Mouse (Mus musculus): ENCODE measurements around the gene Tnik. TPM values are rescaled to one million over a fixed set of nuclear protein-coding genes. Genes with fewer than 3 reads are reported as not detected.

Gene Tnik
- polyA plus RNA-seq, 1 experiment from 2014 or later, result 10.3 TPM

DNA sequence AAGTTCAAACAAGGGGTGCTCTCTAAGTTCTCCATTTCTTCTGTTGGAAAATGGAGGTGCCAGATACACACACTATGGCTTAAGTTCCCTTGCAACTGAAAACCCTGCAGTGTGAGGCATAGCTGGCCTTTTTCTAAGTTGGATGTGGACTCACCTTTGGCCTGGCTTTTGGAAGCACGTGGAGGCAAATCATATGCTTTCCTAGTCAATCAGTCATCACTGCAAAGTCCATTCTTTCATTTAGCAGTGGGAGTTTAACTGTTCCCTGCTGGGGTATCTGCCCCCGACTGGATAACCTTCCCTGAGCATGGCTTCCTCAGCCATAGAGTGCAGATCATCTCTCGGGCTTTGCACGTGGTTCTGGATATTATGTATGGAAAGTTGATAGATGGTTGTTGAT, 436.6 kb downstream of the Tnik start:
- Histone ChIP-seq H3K36me3 (no peaks in the 10 kb centered on the region), H3K9ac (no peak overlapping the region), H3K27ac (no peak overlapping the region), H3K27me3 (no peaks in the 10 kb centered on the region), H3K9me3 (replicated peaks) (no peaks in the 10 kb centered on the region), H3K4me2 (no peak overlapping the region), H3K4me1 (replicated peaks) (no peaks in the 10 kb centered on the region), H3K4me3 (no peak overlapping the region)
- ATAC-seq (replicated peaks; ENCODE audit: insufficient number of reproducible peaks, insufficient read depth, low FRiP score, low read depth), result no peak
- WGBS, result 64% methylated on average over 4 of the region's 4 CpGs

DNA sequence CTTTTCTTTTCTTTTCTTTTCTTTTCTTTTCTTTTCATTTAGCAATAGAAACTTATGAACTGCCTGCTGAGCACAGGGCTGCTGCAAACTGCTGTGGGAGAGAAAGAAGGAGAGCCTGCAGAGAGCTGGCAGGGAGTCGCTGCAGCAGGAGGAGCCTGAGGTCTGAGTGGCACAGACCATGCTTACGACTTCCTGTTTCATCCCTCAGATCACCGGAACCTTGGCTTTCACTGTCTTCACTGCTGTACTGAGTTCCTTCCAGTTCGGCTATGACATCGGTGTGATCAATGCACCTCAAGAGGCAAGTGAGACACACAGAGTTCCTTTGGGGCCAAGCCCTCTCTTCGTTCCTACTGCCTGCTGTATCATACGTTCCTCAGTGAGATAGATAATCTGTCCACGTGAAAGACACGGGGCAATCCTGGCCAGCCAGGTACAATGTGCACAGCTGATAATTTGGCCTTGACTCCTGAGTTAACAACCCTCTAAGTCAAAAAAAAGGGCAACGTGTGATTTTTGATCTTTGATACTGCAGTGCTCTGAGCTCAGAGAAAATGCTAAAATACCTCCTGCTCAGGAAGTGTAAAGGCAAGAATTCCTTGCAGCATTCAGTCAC, 442.6 kb downstream of the Tnik start:
- WGBS, result 52% methylated on average over 10 of the region's 10 CpGs
- Histone ChIP-seq H3K4me3 (no peak overlapping the region), H3K4me2 (peak overlapping the region; percentile 33)

DNA sequence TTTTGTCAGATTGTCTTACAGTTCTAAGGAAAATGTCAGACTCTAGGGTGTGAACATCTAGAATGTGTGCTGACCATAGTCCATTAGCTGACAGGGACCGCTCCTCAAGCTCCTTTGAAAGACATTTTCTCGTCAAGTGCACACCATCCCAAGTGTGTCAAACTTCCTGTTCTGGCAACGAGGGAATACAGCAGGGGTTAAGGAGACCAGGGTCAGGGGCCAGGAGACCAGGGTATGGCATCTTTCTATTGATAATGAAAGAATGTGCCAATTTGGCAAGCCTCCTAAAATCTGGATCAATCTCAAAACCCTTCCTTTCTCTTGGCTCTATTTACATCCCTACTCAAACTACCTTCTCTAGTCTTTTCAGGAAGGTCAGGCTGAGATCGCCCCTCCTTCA, 443.7 kb downstream of the Tnik start:
- Histone ChIP-seq H3K4me3 (no peak overlapping the region), H3K4me1 (replicated peaks) (no peaks in the 10 kb centered on the region), H3K9me3 (replicated peaks) (no peaks in the 10 kb centered on the region), H3K9ac (no peak overlapping the region), H3K36me3 (no peaks in the 10 kb centered on the region), H3K27me3 (no peaks in the 10 kb centered on the region), H3K27ac (no peak overlapping the region), H3K4me2 (no peak overlapping the region)
- WGBS, result 67% methylated on average over 4 of the region's 4 CpGs
- no peak for ATAC-seq (replicated peaks; ENCODE audit: insufficient number of reproducible peaks, insufficient read depth, low FRiP score, low read depth)

More for the DNA sequence above, 442.6 kb downstream of the Tnik start:
- Histone ChIP-seq H3K27me3 (no peaks in the 10 kb centered on the region), H3K27ac (no peak overlapping the region), H3K9me3 (replicated peaks) (no peaks in the 10 kb centered on the region), H3K36me3 (no peaks in the 10 kb centered on the region), H3K9ac (no peak overlapping the region), H3K4me1 (replicated peaks) (no peaks in the 10 kb centered on the region)
- no peak for ATAC-seq (replicated peaks; ENCODE audit: insufficient number of reproducible peaks, insufficient read depth, low FRiP score, low read depth)

DNA sequence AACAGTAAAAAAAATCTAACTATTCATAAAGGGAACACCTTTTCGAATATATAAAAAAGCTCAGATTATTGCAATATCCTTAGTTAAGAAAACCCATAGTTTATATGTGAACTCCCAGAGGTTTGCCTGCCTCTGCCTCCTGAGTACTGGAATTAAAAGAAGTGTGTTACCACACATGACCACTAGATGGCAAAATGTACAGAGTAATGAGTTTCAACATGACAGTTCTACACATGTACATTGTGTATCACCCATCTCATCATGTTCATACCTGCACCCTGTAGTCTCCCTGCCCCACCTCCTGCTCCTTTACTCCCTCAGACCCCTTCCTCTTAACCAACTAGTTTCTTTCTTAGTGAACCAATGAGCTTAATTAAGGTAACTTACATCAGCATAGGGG, 446.7 kb downstream of the Tnik start:
- Histone ChIP-seq H3K9ac (no peak overlapping the region), H3K27ac (no peak overlapping the region), H3K4me3 (no peak overlapping the region), H3K9me3 (replicated peaks) (no peaks in the 10 kb centered on the region), H3K4me1 (replicated peaks) (no peaks in the 10 kb centered on the region), H3K4me2 (no peak overlapping the region), H3K36me3 (no peaks in the 10 kb centered on the region), H3K27me3 (no peaks in the 10 kb centered on the region)
- ATAC-seq (replicated peaks; ENCODE audit: insufficient number of reproducible peaks, insufficient read depth, low FRiP score, low read depth), result no peak
- 54% methylated on average over 1 of the region's 1 CpGs for WGBS

DNA sequence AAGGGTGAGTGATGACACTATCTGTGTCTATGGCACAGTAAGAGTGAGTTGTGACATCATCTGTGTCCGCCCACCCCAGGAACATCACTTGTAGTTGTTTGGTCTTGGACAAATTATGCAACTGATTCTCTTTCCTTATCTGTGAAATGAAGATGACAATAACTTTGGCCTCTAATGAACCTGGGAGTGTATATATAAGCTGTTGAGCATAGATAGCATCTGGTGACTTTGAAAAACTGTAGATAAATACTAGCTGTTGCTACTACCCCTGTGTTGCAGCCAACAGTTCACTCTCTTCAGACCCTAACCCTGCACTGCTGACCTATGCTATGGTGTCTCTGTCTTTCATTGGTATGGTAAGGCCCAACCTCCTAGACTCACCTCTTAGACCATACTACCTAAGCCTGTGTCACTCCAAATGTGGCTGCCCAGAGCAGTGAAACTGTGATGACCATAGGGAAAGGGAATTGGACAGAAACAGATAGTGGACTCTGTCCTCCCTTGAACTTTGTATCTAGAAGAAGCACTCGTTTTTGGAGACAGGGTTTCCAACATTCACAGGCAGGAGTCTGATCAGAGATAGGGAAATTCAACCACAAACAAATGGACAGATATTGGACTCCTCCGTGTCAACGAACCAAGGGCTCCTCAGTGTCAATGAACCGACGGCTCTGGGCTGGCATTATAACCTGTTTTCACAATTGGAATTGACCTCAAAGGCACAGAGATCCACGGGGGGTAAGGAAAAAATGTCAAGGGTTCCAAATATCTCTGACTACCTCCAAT, 451.1 kb downstream of the Tnik start:
- Histone ChIP-seq H3K9ac (no peak overlapping the region), H3K4me3 (no peak overlapping the region), H3K9me3 (replicated peaks) (no peaks in the 10 kb centered on the region), H3K27me3 (no peaks in the 10 kb centered on the region), H3K36me3 (no peaks in the 10 kb centered on the region), H3K4me1 (replicated peaks) (no peaks in the 10 kb centered on the region), H3K4me2 (no peak overlapping the region), H3K27ac (no peak overlapping the region)
- 77% methylated on average over 7 of the region's 7 CpGs for WGBS
- no peak for ATAC-seq (replicated peaks; ENCODE audit: insufficient number of reproducible peaks, insufficient read depth, low FRiP score, low read depth)

DNA sequence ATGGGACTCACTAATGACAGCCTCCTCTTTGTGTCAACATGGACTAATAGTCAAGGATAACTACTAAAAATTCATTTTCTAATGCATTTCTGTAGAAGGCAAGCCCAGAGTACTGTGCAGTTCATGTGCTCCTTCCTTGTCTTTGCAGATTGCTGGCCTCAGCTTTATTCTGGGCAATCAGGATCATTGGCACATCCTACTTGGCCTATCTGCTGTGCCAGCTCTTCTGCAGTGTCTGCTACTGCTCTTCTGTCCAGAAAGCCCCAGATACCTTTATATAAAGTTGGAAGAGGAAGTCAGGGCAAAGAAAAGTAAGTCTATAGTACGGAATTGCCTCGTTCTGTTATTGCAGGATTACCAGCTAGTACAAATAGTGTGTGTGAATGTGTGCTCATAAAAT, 455.5 kb downstream of the Tnik start:
- Histone ChIP-seq H3K4me3 (no peak overlapping the region), H3K9me3 (replicated peaks) (no peaks in the 10 kb centered on the region), H3K27ac (no peak overlapping the region), H3K4me2 (no peak overlapping the region), H3K4me1 (replicated peaks) (peaks cover 5% of the 10 kb centered on the region; the same call in 1 of the 2 replicates), H3K36me3 (no peaks in the 10 kb centered on the region), H3K27me3 (no peaks in the 10 kb centered on the region), H3K9ac (no peak overlapping the region)
- ATAC-seq (replicated peaks; ENCODE audit: insufficient number of reproducible peaks, insufficient read depth, low FRiP score, low read depth), result no peak
- WGBS, result 85% methylated on average over 2 of the region's 2 CpGs

DNA sequence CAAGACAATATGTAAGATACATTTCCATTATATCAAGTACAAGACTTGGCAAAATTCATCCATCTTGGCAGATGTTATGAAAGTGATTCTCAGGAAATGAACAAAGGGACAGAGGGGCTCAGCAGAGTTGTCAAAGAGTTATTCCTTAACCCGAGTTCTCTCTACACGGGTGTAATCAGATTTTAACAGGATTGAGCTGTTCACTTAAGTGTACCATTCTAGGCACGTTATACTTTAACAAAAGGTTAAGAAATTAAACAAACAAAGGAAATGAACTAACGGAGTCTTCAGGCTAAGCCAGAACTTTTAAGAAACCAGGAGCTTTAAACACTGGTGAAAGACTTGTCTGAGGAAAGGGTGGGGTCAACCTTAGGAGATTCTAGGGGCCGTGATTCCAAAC, 458.2 kb downstream of the Tnik start:
- H3K4me1 ChIP-seq (replicated peaks), result peaks cover 5% of the 10 kb centered on the region; the same call in 1 of the 2 replicates
- no peak overlapping the region for H3K4me3 ChIP-seq
- no peaks in the 10 kb centered on the region for H3K9me3 ChIP-seq (replicated peaks)
- WGBS, result 70% methylated on average over 5 of the region's 5 CpGs
- no peak overlapping the region for H3K27ac ChIP-seq
- no peaks in the 10 kb centered on the region for H3K36me3 ChIP-seq
- H3K9ac ChIP-seq, result no peak overlapping the region
- no peak for ATAC-seq (replicated peaks; ENCODE audit: insufficient number of reproducible peaks, insufficient read depth, low FRiP score, low read depth)
- no peak overlapping the region for H3K4me2 ChIP-seq
- H3K27me3 ChIP-seq, result no peaks in the 10 kb centered on the region

DNA sequence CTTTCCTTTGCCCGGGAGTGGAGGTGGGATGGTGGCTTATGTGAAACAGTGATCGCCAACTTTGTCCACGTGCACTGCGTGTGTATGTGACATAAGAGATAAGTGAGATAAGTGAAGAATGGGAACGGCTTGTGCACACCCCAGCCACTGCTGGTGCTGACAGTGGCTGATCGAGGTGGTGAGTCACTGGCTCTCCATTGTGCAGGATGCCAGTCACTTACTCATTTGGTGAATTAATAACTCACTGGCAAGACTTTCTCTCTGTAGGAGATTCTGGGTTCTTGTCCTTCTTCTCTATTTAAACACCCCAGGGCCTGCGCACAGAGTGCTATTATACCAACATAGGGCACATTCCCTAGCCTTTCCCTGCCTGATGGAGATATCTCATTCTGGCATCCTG, 458.8 kb downstream of the Tnik start:
- ATAC-seq (replicated peaks; ENCODE audit: insufficient number of reproducible peaks, insufficient read depth, low FRiP score, low read depth), result no peak
- Histone ChIP-seq H3K36me3 (no peaks in the 10 kb centered on the region), H3K4me1 (replicated peaks) (peaks cover 5% of the 10 kb centered on the region; the same call in 1 of the 2 replicates), H3K27me3 (no peaks in the 10 kb centered on the region), H3K4me3 (no peak overlapping the region), H3K9ac (no peak overlapping the region), H3K9me3 (replicated peaks) (no peaks in the 10 kb centered on the region), H3K4me2 (no peak overlapping the region), H3K27ac (no peak overlapping the region)
- 39% methylated on average over 7 of the region's 7 CpGs for WGBS

DNA sequence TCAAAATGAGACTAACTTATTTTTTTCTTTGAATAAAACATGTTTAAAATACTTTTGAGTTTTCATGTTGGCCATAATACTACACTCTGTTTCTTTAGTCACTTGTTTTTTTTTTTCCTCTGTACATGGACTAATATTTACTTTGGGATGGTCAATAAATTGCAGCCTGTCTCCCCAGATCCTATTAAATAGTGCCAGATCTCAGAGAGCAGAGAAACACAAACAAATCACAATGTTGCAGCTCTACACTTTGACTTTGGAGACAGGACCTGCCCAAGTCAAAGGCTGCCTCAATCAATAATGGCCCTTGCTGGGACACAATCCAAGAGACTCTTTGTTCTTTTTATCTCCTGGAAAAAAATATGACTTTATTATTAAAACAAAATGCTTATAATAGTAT, 459.5 kb downstream of the Tnik start:
- Histone ChIP-seq H3K9me3 (replicated peaks) (no peaks in the 10 kb centered on the region), H3K36me3 (no peaks in the 10 kb centered on the region), H3K9ac (no peak overlapping the region), H3K27me3 (no peaks in the 10 kb centered on the region), H3K4me2 (no peak overlapping the region), H3K27ac (no peak overlapping the region), H3K4me3 (no peak overlapping the region), H3K4me1 (replicated peaks) (peaks cover 5% of the 10 kb centered on the region; the same call in 1 of the 2 replicates)
- ATAC-seq (replicated peaks; ENCODE audit: insufficient number of reproducible peaks, insufficient read depth, low FRiP score, low read depth), result no peak

DNA sequence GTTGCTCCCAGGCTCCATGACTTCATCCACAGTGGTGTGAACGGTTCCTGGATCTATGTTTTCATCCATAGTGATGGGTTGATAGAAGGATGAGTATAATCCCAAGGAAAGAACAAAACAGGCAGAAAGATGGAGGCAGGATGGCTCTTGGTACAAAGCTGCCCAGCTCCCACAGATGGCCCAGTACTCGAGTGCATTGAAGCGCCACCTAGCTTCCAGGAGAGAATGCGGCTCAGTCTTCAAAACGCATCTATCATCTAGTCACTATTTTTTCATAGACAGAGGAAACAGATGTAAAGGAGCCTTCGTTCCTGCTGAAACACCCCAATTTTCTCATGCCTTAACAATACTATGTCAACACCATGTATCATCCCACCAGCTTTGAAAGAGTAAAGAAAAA, 460.5 kb downstream of the Tnik start:
- 61% methylated on average over 6 of the region's 6 CpGs for WGBS
- H3K27me3 ChIP-seq, result no peaks in the 10 kb centered on the region
- H3K4me3 ChIP-seq, result no peak overlapping the region
- H3K36me3 ChIP-seq, result no peaks in the 10 kb centered on the region
- no peak overlapping the region for H3K4me2 ChIP-seq
- no peak overlapping the region for H3K27ac ChIP-seq
- no peak for ATAC-seq (replicated peaks; ENCODE audit: insufficient number of reproducible peaks, insufficient read depth, low FRiP score, low read depth)
- H3K9me3 ChIP-seq (replicated peaks), result no peaks in the 10 kb centered on the region
- no peak overlapping the region for H3K9ac ChIP-seq
- peaks cover 5% of the 10 kb centered on the region; the same call in 1 of the 2 replicates for H3K4me1 ChIP-seq (replicated peaks)

DNA sequence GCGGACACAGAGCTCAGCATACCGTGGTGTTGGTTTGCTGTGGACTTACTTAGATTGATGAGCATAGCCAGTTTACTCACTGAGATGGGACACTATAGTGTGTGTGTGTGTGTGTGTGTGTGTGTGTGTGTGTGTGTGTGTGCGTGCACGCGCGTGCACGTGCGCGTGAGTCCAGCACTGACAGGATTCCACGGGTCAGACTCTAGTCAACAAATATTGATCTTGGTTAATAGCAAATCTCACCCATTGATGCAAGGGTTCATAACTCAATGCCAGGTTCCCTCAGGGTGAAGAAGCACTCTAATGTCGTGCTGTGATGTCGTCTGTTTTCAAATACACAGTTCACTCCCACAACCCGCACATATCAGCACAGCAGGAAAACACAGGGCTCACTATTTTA, 462.2 kb downstream of the Tnik start:
- Histone ChIP-seq H3K27ac (no peak overlapping the region), H3K4me1 (replicated peaks) (peaks cover 5% of the 10 kb centered on the region; the same call in 1 of the 2 replicates), H3K4me2 (no peak overlapping the region), H3K36me3 (no peaks in the 10 kb centered on the region), H3K9ac (no peak overlapping the region), H3K27me3 (no peaks in the 10 kb centered on the region), H3K9me3 (replicated peaks) (no peaks in the 10 kb centered on the region), H3K4me3 (no peak overlapping the region)
- ATAC-seq (replicated peaks; ENCODE audit: insufficient number of reproducible peaks, insufficient read depth, low FRiP score, low read depth), result no peak
- 91% methylated on average over 13 of the region's 13 CpGs for WGBS
